Mouse (Mus musculus) thymus, postnatal 36 days (tissue): ENCODE measurements around the gene 9330161L09Rik.
"Not testable (repeated sequence)": the region's sequence is repeated elsewhere in the genome, so short reads cannot be mapped to it uniquely, and the experiment has no call there.

Experiments
- DNase-seq, 2 experiments: peaks; one replicate each; pipeline ENCODE4 v3.0.0; 2022; ENCODE audit warnings: mixed read lengths in 2 of 2

The 9330161L09Rik gene

DNA sequence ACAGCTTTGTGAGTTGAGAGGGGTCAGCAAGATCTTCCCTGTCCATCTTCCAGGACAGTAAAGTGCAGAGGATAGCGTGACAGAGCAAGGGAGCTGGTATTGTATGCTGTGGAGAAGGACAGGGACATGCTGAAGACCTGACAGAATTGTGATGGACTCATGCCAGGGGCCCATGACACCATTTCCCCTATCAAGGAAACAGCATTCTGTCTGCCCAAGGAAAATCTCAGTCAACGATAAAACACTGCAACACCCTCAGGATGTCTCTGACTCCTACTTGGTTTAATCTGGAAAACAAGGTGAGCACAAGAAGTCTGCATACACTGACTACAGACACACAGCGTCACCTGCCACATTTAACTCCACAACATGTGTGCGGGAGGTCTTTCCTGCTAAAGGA lies at the start of gene 9330161L09Rik:
Gene 9330161L09Rik (minus strand): TSS at position 101 of the 400 bp plus-strand sequence.
- DNase-seq, result no peak

DNA sequence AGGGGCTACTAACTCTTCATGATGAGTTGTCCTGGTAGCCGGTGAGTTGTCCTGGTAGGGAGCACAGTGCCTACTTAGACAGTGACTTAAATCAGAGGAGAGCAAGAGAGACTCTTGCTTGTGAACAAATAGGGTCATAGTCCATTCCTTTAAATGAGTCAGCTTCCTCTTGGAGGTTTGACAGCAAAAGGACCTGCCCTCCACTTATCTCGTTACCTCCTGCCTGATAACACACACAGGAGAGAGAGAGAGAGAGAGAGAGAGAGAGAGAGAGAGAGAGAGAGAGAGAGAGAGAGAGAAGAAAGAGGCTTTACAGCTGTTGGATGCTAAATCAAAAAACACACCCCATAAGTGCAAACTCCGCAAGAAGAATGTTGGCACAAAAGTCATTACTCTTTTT lies 49.5 kb upstream of the 9330161L09Rik start, which contains the start of gene Ifi27l2b:
Gene Ifi27l2b (minus strand): TSS at position 84 of the 400 bp plus-strand sequence.
- DNase-seq, result no peak

DNA sequence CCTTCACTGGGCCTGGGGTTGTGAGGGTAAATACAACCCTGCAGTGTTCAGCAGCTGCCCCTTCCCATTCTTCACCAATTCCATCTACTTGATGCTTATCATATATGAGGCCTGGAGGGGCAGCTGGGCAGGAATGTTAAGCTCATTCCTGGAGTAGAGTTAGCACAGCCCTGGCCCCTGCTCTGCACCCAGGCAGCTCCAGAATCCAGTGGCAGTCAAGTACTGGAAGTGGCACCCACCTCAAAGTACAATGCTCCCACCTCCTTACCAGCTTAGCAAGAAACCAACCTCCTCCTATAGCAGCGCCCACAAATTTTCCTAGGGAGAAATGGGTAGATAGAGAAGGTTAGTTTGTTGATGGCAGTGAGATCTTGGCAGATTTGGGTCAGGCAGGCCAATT lies 49.1 kb upstream of the 9330161L09Rik start:
- DNase-seq, result not testable (repeated sequence)

DNA sequence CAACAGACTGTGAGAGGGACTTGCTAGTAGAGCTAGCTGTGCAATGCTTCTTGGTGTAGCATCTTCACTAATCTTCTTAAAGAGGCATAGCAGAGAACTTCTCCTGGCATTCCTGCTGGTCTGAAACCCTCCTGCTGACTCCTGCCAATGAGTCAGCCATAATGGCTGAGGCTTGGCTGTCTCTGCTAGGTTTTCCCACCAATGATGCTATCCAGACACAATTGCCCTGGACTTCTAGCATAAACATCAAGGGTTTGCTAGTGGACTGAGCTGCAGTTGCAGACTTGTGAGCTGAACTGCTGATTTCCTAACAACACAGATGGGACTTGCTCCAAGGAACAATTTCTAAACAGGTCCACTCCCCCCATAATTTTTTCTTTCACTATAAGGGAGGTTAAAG lies 45.7 kb upstream of the 9330161L09Rik start:
- DNase-seq, result no peak

DNA sequence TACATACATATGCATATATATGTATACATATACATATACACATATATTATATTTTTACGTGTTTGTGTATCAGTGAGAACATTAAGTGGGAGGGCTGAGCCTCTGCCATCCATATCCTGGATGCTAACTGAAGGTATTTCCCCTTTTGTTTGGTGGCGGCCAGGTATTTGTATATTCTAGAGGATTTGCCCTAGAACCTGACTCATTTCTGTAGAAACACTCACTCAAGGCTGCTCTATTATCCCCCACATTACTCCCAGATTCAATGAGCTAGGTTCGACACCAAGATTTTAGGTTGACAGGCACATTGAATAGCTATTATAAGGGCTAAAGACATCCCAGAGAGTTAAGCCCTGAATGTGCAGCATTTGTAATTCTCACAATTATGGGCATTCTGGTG lies 37.4 kb upstream of the 9330161L09Rik start:
- DNase-seq, result no peak

DNA sequence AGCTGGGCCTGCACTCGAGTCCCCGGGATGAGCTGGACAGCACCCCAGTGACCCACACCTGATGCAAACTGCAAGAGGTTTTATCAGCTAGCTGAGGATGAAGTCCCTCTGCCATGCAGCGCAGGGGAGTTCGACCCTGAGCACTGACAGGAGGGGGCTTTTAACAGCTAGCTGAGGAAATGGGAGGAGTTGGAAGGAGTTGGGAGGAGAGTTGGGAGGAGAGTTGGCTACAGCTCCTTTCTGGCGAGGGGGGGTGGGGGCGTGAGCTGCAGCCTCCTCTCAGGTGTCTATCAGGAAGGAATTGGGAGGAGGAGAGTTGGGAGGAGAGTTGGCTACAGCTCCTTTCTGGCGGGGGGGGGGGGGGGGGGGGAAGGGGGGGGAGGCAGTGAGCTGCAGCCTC lies 36.6 kb upstream of the 9330161L09Rik start:
- DNase-seq, result not testable (repeated sequence)

DNA sequence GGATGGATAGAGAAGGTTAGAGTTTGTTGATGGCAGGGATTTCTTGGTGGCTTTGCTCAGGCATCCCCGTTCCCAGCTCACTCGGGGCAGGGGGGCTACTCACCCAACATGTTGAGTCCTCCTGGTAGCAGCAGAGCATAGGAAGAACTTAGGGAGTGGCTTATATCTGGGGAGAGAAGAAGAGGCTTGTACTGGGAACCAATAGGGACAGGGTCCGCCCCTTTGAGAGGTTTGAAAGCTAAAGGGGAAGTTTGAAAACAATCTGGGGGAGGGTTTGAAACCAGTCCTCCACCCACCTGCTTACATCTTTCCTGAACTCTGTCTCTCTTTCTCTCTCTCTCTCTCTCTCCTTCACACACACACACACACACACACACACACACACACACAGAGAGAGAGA lies 35.9 kb upstream of the 9330161L09Rik start, which contains the start of gene Ifi27l2a:
Gene Ifi27l2a (minus strand): TSS at position 157 of the 400 bp plus-strand sequence.
- DNase-seq, result peak; percentile 26 to 44

DNA sequence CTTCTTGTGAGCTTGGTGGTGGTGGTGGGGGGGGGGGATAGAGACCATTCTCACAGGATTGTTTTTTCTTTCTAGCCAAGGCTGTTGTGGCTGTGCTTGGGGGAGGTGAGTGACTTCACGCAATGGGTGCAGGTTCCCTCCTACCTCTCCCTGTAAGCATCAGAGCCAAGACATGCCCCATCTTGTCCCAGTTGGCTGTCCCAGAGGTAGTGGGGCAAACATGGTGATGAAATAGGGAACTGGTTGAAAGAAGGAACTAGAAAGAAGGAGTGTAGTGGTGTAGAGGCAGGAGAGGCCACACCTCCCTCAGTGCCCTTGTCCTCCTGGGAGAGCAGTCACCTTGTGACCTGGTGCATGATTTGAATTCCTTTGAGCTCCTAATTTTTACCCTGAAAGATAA lies 30.0 kb upstream of the 9330161L09Rik start:
- no peak for DNase-seq

DNA sequence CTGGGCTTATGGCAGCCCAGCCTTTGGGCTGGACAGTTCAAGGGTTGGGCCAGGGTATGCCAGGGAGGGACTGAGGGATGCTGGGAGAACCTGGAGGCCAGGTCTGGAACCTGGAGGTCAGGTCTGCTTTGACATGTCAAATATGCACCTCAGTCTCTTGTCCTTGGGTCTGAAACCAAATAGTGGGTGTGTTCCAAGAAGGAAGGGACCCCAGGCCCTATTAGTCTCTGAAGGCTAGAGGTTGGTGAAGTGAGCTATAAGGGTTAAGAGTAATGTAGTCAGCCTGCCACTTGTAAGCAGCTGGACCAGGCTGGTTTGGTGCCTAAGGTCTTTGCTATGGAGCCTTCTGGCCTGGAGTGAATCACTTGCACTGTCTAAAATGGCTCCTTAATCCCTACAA lies 27.2 kb upstream of the 9330161L09Rik start:
- no peak for DNase-seq

DNA sequence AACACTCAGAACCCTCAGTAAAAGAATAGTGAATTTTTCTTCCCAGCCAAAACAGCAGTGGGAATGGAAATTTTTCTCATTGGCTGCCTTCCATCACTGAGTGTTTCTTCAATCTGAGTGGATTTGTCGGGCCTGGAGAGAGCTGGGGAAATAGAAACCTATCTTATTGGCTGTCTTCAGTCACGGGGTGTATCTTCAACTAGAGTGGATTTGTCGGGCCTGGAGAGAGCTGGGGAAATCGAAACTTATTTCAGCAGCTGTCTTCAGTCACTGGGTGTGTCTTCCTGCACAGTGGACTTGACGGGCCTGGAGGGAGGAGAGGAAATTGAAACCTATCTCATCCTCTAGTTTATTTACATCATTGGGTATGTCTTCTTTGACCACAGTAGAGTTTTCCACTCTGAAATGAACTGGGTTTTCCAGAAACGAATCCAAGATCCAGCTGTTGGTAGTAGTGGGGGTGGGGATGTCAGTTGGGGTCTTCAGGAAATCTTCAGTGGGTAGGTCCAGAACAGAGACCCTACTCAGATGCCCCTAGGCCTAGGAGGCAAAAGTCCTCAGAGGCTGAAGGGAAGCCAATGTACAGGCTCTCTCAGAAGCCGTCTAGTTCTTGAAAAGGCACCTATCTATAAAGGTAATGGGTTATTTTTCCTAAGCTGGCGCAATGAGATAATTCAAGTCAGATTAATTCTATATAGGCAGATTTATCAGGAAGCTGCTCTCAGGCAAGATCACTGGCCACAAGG lies 26.5 kb upstream of the 9330161L09Rik start, which contains the start of gene Ifi27:
Gene Ifi27 (plus strand): TSS at position 226 of the 746 bp plus-strand sequence.
- DNase-seq, result peak; percentile 44 to 66

DNA sequence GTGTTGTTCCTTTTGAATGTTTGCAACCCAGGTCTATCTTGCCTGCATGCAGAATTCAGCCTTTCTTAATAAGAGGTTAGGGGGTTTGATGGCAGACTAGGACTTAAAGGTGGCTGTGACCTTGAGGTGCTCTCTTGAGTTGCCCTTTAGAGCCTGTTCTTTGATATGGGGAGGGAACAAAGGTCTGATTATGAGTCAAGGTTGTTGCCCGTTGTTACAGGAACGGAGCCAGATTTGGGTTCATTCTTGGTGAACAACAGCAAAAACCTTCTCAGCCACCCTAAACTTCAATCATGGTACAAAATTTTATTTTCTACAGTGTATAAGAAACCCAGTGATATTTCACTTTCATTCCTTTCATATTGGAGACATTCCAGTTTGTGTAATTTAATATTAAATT lies 25.8 kb upstream of the 9330161L09Rik start:
- DNase-seq, result no peak

DNA sequence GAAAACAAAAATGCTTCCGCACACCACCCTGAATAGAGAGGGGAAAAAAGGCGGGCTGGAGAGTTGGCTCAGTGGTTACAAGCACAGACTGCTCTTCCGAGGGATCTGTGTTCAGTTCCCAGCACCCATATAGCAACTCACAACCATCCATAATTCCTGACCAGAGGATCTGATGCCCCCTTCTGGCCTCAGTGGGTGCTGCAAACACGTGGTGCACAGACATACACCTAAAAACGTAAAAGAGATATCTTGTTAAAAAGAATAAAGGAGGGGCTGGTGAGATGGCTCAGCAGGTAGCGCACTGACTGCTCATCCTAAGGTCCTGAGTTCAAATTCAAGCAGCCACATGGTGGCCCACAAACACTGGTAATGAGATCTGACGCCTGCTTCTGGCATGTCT lies 19.1 kb upstream of the 9330161L09Rik start:
- DNase-seq, result peak in 1 of 2 experiments; percentile 30

DNA sequence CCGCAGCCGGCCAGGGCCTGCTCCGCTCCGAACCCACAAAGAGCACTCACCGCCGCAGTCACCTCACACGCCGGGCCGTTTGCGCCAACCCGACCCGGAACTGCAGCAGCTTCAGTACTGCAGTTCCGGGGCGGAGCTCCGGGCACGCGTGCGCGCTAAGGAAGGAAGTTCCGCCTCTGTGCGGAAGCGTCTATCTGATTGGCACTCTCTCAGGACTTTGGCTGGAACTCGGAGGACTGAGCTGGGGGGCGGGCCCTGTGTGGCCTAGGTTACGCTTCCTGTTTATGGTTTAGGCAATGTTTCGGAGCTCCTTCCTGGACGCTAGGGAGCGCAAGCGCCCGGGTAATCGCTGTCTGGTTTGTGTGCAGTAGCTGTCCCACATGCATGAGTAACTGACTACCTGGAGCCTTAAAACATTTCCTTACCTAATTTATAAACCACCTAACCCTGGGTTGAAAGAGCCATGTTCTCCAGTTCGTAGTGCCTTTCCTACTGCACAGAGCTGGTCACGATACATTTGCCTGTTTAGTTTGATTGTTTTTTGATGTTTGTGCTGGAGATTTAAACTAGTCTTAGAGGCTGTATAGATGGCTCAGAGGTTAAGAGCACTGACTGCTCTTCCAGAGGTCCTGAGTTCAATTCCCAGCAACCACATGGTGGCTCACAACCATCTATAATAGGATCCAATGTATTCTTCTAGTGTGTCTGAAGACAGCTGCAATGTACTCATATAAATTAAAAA lies 18.3 kb upstream of the 9330161L09Rik start, which contains the start of gene Ddx24:
Gene Ddx24 (minus strand): TSS at position 102 of the 742 bp plus-strand sequence.
- peak; percentile 96 to 99 for DNase-seq

DNA sequence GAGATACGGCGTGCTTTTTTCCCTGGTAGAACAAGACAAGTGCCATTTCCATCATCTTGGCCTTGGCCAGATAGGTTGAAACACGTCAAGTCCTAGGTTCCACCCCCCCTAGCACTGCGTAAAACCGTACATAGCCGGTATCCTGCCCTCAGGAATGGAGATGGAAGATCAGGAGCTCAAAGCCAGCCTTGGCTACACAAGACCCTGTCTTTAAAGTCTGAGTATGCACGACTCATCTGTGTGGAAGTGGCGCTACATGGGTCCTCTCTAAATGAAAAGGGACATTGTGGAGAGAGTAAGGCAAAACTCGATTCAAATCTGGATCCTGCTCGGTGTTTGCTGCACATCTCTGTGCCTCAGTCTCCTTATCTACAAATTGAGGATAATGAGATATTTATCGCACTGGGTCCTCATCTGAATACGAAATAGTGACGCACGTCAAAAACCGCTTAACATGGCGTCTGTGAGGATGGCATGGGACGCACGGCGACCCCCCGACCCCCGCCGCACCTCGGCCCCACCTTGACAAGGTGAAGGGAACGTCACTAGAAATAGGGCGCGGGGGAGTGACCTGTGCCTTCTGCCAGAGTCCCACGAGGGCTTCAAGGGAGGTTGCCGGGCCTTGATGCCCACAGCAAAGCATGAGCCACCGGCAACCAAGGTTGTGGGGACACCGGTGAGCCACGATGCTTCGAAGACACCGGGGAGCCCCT lies 17.6 kb upstream of the 9330161L09Rik start:
- no peak for DNase-seq

DNA sequence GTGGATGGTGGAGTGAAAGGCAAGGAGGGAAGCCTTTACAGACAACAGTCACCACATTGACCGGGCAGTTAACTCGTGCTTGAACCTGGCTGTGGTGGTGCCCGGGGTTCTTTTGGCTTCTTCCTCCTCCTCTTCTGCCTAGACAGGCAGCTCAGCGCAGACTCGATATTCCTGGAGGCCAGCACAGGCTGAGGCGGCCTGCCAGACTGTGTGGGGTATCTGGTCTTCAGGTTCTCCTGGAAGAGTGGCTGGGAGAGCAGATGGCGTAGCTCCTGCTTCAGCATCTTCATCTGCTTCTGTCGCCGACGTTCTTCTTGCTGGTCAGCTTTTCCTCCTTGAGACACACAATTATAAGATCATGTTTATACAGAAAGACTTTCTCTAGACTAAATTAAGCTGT lies 524 bp upstream of the 9330161L09Rik start:
- DNase-seq, result no peak

DNA sequence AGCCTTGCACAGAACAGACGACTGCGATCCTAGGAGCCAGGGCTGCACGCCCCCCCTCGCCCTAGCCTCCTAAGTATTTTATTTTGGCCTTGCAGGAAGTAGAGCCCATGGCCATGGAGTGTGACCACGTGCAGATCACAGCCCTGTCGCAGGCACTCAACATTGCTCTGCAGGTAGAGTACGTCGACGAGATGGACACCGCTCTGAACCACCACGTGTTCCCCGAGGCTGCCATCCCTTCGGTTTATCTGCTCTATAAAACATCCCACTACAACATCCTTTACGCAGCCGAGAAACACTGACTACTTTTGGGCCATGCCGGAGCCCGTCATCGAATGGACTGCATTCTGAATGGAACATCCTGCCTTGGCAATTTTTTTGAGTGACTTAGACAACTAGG lies 3.5 kb downstream of the 9330161L09Rik start:
- no peak for DNase-seq

DNA sequence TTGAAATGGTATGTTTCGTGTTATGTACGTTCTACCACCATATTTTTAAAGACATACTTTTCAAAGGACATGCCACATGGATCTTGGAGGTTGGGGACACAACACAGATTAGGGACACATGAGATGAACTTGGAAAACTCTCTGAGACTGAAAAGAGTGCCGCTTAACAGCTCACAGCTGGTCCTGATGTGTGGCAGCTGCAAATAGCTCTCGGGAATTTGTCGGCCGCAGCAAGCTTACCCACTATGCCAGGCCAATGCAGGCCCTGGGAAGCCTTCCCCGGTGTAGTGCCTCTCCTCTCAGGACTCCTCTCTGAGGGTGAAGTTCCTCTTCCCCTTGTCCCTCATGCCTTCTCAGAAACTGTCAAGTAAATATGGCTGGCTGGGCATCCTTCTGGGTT lies 10.9 kb downstream of the 9330161L09Rik start:
- no peak for DNase-seq

DNA sequence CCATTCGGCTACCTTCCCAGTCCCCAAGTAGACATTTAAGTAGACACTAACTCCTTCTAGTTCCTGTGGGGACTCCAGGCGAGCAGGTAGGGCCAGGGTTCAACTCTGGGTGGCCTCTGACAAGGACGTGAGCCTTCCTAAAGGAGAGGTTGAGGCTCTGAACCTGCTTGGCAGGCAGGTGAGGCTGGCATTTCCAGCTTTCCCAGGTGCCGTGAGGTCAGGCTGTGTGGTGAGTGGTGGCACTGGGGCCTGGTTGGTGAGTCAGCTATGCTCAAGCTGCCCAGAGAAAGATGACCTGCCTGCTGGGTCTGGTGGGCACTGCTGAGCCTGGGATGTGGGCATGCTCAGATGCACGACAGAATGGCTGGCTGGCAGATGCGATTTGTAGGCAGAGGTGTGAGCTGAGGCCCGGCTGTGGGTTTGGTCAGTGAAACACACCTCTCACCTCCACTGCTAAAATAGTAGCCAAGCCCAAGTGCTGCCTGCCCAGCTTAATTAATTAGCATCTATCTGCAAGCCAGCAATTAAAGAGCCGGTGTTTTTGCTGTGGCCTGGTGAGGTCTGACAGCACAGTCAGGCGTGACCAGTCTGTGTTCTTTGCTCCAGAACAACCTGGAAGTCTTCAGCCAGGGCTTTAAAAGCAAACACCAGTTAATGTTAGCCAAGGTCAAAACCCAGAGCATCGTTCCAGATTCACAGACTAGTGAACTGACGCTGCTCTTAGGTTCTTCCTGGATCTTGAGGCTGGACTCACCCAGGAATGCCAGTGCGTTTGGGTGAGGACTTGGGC lies 11.9 kb downstream of the 9330161L09Rik start:
- DNase-seq, result no peak

DNA sequence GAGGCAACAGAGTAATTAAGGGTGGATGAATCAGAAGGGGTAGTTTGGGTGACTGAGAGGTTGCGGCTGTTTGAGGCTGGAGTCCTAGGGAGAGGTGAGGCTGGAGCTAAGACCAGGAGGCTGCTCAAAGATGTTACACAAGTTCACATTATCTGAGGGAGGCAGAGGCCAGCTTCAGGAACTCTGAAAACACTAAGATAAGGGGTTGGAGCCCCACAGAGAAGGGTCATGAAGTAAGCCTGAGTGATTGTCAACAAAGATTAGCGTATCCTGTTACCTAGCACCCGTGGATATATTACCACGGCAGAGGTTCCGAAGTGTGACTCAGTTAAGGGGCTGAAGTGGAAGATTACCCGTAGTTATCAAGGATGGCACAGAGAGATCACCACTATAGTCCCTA lies 14.1 kb downstream of the 9330161L09Rik start:
- no peak for DNase-seq

DNA sequence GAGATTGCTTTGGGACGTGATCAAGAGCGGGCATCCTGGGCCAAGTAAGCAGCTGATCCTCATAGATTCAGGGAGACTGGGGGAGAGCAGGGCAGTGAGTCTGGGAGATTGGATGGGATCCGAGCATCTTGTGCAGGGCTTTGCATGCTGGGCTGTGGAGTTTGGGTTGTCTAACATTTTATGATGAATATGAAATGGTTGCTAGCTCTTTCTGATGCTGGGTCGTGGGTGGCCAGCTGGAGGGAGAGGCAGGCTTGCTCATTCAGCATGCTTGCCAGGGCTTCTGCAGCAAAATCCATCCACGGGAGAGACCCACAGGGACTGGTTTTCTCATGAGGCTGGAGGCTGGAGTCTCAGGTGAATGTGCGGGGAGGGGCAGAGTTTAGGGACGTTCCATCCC lies 16.5 kb downstream of the 9330161L09Rik start:
- DNase-seq, result no peak

DNA sequence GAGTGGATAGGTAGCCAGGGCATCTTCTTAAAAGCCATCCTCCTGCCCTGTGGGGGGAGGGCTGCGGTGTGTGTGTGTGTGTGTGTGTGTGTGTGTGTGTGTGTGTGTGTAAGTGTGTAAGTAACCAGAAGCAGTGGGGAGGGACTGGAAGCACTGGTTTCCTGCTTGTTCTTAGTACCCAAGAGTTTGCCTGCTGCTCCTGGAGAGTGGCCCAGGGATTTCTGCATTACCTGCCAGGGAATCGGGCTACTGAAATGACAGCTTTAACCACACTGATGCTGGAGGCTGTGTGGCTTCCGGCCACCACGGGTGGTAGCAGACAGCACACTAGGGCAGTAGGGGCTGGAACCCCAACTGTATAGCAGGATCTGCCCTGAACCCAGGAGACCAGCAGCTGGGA lies 17.6 kb downstream of the 9330161L09Rik start:
- no peak for DNase-seq

DNA sequence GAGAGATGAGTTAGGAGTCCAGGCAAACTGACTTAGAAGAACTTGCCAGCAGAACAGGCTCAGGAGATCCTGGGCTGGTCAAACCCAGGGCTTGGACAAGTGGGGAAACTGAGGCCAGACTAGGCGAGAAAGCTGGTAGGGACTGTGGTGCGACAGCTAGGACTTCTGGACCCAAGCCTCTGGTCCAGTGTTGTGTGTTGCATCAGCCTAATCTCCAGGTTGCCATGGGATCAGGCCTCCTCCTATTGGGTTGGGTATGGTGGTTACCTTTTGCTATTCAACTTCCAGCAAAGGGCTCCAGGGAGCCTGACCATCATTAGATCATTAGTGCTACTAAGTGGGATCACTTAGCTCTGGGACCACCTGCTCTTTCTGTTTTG lies 18.3 kb downstream of the 9330161L09Rik start:
- DNase-seq, result no peak
